Mouse (Mus musculus) lung, postnatal 36 days (tissue): ENCODE results near the gene Olfr424.

Experiments
- DNase-seq: peaks from one replicate; pipeline ENCODE4 v3.0.0; 2022; ENCODE audit warnings: mixed read lengths

Gene Olfr424

DNA sequence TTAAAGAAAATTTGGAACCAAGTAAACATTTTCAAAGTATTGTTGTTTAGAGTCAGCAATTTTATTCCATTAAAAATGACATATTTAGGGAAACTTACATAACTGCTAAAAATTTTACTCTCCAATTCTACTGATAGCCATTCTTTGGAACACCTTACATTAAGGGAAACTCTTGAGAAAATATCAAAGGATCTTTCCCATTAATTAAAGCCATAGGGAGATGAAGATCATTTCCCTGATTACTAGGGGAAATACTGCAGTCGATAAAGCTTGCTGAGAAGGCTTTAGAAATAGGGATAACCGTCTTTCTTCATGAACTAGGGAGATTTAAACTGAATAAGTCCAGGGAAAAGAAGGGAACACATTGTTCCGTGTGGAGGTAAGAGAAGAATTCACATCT is at the start of gene Olfr424:
Gene Olfr424 (plus strand): TSS at position 301 of the 400 bp plus-strand sequence.
- no peak for DNase-seq

DNA sequence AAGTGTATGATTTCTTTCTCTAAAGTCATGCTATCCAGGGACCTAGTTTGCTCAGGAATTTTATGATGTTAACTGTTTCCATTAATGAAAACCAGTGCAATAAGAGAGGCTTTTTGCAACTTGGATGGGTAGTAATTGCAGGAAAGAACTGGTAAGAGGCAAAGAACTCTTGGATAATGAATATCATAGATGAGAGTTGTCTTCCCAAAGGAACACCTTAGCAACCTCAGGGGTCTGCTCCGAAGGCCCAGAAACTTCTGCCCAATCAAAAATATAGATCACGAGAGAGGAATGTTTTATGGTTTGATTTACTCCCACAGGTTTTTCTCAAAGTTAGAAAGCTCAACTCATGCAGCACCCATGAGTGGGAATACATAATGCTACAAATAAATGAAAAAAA is 47.3 kb upstream of the Olfr424 start, which contains the start of gene Olfr429:
Gene Olfr429 (plus strand): TSS at position 301 of the 400 bp plus-strand sequence.
- no peak for DNase-seq

DNA sequence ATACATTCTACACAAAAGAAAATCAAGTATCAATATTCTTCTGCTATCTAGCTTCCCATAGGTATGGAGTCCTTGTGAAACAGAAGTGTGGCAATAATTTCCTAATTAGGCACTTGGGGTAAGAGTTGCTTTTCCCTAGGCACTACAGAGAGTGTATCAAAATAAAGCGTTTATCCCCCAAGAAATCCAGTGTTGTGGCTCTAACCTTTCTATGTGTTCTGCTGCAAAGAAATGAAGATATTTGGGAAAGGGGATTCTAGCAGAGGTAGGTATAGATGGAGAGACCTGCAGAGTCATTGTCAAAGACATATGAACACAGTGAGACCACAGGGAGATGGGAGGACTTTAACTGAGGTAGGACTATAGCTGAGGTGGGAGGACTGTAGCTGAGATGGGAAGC is 34.7 kb upstream of the Olfr424 start, which contains the start of gene Olfr427:
Gene Olfr427 (plus strand): TSS at position 301 of the 400 bp plus-strand sequence.
- DNase-seq, result no peak

DNA sequence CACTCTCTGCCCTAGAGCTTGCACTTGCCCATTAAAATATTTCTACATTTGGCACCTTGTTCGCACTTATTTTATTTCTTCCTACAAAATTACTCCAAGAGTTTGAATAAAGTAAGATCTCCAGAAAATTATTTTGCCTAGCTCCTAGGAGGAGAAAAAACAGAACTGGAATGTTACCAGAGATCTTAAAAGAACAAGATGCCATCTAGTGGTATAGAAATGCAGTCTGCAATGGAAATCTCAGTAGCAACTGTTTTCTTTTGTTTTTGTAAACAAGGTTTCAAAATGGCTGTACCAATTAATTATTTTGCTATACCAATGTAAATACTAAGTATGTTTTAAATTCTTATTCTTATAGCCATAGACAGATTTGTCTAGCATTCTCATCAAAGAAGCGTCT is 27.6 kb upstream of the Olfr424 start:
- DNase-seq, result no peak

DNA sequence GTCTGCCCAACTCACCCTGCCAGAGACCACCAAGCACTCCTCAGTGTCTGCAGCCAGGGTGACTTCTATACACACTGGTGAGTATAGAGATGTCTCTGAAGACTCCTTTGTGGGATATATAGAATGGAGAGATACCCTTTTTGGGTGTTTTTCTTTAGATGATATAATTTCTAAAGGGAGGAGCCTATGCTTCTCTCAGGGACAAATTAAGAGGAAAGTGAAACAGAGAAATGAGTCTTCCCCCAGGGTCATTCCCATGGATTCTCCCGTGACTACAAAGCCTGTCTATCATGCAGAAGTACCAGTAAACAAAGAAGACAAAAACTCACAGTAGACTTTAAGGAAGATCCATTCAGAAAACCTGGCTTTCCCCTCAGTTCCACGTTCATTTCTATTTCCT is 10.3 kb upstream of the Olfr424 start, which contains the start of gene Olfr231:
Gene Olfr231 (minus strand): TSS at position 101 of the 400 bp plus-strand sequence.
- DNase-seq, result no peak

DNA sequence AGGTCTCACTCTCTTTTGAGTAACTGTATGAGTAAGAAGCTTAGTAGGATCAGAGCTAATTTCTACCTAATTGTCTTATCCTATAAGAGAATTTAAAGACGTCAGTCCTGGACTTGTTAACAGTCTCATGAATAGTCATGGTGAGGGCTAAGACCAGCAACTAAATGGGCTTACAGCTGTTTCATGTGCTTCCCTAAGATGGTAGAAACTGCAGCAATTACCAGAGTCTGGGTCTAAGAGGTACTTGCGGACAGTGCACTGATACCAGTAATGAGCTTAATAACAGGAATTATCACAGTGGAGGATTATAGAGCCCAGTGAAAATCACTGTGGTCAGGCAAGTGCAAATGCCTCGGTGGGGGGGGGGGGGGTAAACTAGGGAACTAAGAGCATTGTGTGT is 682 bp downstream of the Olfr424 start:
- no peak for DNase-seq

DNA sequence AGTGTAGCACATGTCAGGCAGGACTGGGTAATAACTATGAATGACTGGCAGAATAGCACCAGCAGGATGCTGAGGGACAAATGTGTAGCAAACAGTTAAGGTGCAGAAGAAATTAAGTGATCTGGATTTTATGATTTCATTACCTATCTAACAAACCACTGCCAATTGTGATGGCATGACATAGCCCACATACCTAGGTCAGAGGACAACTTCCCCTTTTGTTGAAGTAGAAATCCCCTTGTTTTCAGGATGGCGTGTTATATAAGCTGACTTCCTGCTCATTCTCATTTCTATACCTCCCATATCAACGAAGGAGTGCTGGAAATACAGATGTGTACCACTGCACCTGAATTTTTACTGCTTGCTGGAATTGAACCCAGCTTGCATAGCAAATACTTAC is 10.1 kb downstream of the Olfr424 start:
- no peak for DNase-seq

DNA sequence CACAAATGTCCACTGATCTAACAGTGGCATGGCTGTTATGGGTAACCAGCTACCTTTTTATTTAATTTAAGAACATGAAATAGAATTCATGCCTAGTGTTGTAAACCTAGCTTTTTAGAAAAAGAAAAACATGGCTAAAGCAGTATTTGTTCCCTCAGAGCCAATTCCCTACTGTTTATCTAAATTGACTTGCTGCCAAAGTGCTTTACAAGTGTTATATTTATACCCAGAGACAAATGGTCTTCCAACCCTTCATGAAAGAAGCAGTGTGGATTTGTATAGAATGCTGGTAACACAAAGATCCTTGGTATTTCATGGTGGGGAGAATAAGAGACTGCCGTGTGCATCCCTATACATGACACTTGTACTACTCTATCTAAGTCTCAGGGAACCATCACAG is 15.4 kb downstream of the Olfr424 start:
- DNase-seq, result no peak

DNA sequence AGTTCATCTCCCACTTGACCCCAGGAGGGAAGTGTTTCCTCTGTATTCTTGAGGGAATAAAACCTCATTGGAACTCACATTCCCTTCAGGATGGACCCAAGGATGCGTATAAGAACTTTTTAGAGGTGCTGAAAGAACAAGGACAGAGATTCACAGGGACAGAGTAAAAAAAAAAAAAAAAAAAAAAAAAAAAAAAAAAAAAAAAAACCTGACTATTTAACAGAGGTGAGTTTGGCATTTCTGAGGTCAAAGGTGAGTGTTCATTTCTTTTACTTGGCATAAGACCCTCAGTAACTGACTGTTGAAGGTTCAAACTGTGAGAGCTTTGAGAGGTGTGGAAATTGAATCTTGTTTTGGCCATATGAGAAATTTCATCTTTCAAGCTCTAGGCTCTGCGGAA is 18.0 kb downstream of the Olfr424 start:
- no peak for DNase-seq

DNA sequence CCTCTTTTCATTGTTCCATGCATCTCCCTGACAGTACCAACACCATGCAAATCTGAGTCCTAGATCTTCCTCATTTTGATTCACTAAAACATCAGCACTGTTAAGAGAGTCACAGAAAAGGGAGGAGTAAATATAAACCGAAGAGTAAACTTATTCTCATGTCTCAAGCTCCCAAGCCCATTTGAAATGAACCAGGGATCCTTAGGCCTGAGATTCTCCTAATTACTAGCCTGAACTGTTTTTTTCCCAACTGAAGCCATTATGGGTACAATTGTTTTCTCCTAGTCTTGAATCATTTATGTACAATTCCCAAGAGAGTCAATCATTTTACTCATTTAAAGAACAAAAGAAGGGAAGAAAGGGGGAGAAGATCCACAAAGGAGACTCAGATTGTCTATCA is 24.0 kb downstream of the Olfr424 start, which contains the start of gene Olfr420:
Gene Olfr420 (plus strand): TSS at position 301 of the 400 bp plus-strand sequence.
- no peak for DNase-seq

DNA sequence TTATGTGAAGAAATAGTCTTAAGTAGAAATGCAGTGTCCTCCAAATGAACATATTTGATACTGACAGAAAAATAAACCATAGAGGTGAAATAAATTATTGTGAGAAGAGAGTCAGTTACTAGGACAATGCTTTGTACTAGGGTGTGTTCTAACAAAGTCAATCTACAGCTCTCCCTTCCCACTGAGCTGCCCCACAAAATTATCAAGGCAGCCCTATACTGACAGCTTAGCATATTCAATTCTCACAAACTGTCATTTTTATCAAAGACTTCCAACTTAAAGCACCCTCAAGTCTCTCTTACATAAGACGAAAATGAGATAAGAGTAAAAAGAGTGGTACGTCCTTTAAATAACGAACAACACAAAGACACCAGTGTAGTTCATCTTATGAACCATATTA is 26.3 kb downstream of the Olfr424 start:
- no peak for DNase-seq

DNA sequence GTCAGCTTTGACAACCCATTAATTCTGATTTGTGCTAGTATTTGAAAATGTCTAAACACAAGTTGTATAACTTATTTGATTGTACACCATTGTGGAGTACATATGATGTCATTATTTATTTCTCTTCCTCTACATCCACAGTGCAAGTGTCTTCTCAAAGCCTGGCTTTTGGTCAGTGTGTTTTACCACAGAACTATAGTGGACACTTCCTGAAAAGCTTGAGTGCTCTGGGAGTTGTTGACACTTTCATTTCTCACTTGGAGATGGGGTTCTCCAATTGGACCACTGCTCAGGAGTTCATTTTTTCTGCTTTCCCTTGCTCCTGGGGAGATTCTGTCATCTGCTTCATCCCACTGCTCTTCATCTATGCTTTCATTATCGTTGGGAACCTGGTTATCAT is 27.2 kb downstream of the Olfr424 start:
- DNase-seq, result no peak

DNA sequence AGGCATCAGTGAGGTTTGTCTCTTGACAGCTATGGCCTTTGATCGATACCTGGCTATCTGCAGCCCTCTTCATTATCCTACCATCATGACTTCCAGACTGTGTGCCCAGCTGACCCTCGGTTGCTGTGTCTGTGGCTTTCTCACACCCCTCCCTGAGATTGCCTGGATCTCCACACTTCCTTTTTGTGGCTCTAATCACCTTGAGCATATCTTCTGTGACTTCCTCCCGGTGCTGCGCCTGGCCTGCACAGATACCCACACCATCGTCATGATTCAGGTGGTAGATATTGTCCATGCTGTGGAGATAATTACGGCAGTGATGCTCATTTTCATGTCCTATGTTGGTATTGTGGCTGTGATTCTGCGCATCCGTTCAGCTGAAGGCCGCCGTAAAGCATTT is 27.8 kb downstream of the Olfr424 start:
- DNase-seq, result no peak

DNA sequence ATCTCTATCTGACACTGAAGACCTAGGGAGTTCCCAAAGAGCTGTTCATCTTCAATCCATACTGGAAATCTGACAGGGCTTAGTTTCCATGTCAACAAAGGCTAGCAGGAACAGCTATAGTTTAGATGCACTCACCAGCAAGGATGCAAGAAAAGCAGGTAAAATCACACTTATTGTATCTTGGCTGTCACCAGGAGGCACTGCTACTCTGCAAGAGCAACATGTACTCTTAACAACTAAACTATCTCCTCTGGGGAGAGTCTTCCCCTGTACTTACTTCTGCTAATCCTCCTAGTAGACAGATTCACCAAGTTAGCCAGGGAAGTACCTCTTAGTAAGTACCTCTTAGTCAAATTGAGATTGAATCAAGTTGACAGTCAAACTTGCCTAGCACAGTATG is 37.7 kb downstream of the Olfr424 start:
- DNase-seq, result no peak

DNA sequence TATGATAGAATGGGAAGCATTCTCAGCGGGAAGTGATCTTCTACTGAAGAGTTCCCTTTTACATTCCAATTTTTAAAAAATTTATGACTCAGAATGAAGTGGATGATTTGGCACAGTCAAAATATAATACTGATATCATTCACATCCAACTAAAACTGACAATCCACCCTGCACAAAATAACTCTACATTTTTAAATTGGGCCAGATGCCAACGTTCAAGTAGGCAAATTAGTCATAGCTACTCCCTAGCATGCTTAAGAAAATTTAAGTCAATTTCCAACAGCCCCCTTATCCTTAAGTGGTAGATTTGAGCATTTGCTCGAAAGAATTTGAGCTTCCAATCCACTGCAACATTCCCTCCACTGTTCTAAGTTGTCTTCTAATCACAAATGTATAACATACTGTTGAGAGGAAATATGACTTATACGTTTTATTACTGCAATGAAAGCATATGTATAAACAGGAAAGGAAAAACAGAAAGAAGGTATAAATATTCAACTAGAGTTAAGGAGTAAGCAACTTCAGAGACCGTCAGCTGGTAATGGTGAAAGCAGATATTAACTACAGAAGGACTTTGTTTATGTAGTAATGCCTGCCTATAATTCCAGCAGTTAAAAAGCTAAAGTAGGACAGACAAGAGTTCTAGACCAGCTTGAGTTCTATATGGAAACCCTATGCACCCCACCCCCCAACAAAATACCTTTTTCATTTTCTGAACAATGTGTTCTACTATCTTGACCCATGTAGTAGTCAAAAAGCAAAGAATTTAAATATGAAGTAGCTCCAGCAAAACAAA is 39.6 kb downstream of the Olfr424 start:
- DNase-seq, result no peak

DNA sequence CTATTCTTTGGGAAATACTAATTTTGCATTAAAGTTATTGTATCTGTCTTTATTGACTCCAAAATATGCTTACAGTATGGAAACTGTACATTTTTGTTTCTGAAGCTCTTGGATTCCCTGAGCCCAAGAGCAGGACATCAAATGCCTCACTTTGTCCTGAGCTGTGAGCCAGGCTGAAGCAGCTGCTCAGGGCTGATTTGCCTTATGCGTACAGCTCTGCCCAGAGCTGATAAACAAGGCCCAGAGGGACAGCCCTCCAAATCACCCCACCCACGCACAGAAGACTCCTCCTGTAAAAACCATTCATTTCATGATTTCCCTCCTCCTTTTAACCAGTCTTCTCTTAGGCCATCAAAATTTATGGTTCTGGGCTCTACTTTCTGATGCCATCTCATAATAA is 40.2 kb downstream of the Olfr424 start:
- DNase-seq, result no peak

DNA sequence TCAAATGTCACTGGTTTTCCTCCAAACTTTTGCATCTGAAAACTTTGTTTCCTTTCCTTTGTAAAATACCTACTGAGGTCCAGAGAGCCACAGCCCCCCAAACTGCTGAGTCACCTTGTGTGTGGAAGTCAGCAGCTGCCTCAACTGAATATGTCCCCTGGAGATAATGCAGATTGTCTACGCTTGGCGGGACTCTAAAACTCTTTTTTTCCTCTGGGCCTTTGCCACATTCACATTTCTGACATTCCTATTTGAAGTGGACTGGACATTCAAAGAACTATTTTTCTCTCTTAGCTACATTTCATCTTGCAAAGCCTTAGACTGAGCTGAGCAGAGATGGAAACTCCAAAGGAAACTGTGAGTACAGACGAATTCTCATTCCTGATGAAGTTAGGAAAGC is 41.3 kb downstream of the Olfr424 start, which contains the start of gene Spta1:
Gene Spta1 (plus strand): TSS at position 172 of the 400 bp plus-strand sequence.
- DNase-seq, result no peak
